Comparison of ENCODE assay signal across 35 mouse cellular contexts in the genomic region with DNA sequence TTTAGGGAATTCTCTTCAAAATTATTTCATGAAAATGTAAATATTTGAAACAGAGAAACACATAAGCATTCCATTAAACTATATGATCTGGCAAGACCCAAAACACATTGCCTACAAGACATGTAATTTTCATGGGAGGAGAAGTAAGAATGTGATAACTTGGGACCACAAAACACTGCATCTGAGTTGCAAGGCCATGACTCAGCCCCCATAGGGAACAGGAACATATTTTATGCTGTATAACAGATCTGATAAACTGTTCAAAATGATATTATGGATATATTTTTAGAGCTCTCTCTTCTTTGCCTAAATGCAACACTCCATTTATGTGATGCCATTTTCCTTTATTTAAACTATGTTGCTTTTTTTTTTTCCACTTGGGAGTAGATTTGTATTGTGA.
"Had no signal": no experiment of that assay in that cellular context is flagged by ENCODE, and none has a peak within 500 bp of the region (broad histone marks: within the 10 kb centered on the region; RNA-seq: fewer than 3 reads in every experiment).

No protein-coding gene starts in this region.

- DNase-seq: heart, postnatal 10 days; heart, postnatal 14 days; heart, postnatal 36 days; heart, postnatal 4 days; kidney, adult 11 months; kidney, adult 18-20 months; kidney, adult 2 months; kidney, adult 8-10 months; kidney, adult 9 months; kidney, postnatal 10 days; kidney, postnatal 14 days; kidney, postnatal 25 days; kidney, postnatal 36 days; kidney, postnatal 4 days; layer of hippocampus, adult 9-11 months; layer of hippocampus, postnatal 36 days had no signal

- H3K4me2 ChIP-seq: heart, embryonic 12.5 days; heart, embryonic 13.5 days; heart, embryonic 15.5 days; hindbrain, embryonic 12.5 days; hindbrain, embryonic 13.5 days; hindbrain, embryonic 14.5 days; hindbrain, embryonic 15.5 days; intestine, embryonic 15.5 days; kidney, embryonic 15.5 days had no signal

- H3K9ac ChIP-seq: heart, embryonic 12.5 days; heart, embryonic 13.5 days; heart, embryonic 15.5 days; hindbrain, embryonic 12.5 days; hindbrain, embryonic 13.5 days; hindbrain, embryonic 14.5 days; hindbrain, embryonic 15.5 days; intestine, embryonic 15.5 days; kidney, embryonic 15.5 days had no signal

- H3K4me1 ChIP-seq: heart, embryonic 10.5 days; heart, embryonic 12.5 days; heart, embryonic 13.5 days; heart, embryonic 15.5 days; hindbrain, embryonic 10.5 days; hindbrain, embryonic 12.5 days; hindbrain, embryonic 13.5 days; hindbrain, embryonic 15.5 days; intestine, embryonic 15.5 days; kidney, embryonic 15.5 days had no signal

- H3K4me3 ChIP-seq: heart, embryonic 10.5 days; heart, embryonic 12.5 days; heart, embryonic 13.5 days; heart, embryonic 15.5 days; hindbrain, embryonic 10.5 days; hindbrain, embryonic 12.5 days; hindbrain, embryonic 13.5 days; hindbrain, embryonic 15.5 days; intestine, embryonic 15.5 days; kidney, embryonic 15.5 days; layer of hippocampus, adult 2 months; left cerebral cortex, adult 2 months had no signal

- H3K27ac ChIP-seq: heart, embryonic 10.5 days; heart, embryonic 13.5 days; heart, embryonic 15.5 days; hindbrain, embryonic 10.5 days; hindbrain, embryonic 12.5 days; hindbrain, embryonic 13.5 days; hindbrain, embryonic 14.5 days; hindbrain, embryonic 15.5 days; hindbrain, postnatal 0 days; intestine, embryonic 15.5 days; kidney, embryonic 15.5 days; kidney, postnatal 0 days; layer of hippocampus, adult 2 months; left cerebral cortex, adult 2 months had no signal

- H3K9me3 ChIP-seq: heart, embryonic 10.5 days; heart, embryonic 12.5 days; heart, embryonic 13.5 days; heart, embryonic 15.5 days; hindbrain, embryonic 10.5 days; hindbrain, embryonic 12.5 days; hindbrain, embryonic 13.5 days; hindbrain, embryonic 15.5 days; intestine, embryonic 15.5 days; kidney, embryonic 15.5 days had no signal

- H3K27me3 ChIP-seq: heart, embryonic 12.5 days; heart, embryonic 13.5 days; heart, embryonic 15.5 days; hindbrain, embryonic 12.5 days; hindbrain, embryonic 13.5 days; hindbrain, embryonic 15.5 days; intestine, embryonic 15.5 days; kidney, embryonic 15.5 days had no signal

- ATAC-seq: hindbrain, embryonic 16.5 days; hindbrain, postnatal 0 days; inflammation-experienced regulatory T-cells, adult 6 months; intestine, embryonic 15.5 days; intestine, embryonic 16.5 days; intestine, postnatal 0 days had no signal

- H3K36me3 ChIP-seq: heart, embryonic 10.5 days; heart, embryonic 12.5 days; heart, embryonic 13.5 days; heart, embryonic 15.5 days; hindbrain, embryonic 10.5 days; hindbrain, embryonic 12.5 days; hindbrain, embryonic 13.5 days; hindbrain, embryonic 15.5 days; intestine, embryonic 15.5 days; kidney, embryonic 15.5 days had no signal
